Mouse (Mus musculus) forebrain, postnatal 0 days (tissue): ENCODE measurements at regions not wholly inside any gene's neighbourhood (a gene's known extent, or its start where the extent isn't known, plus 50 kb on each side); places are given as distances from the start of the nearest gene placed in this dataset.

ENCODE experiments used
- ATAC-seq: fragments of 200-750 bp; cut with Nextera tagmentation; 2 replicates; pipeline ENCODE4 v1.8.0; 2017; ENCODE audit warnings: mild to moderate bottlenecking, moderate library complexity
- DNase-seq: peaks from one replicate; pipeline ENCODE4 v3.0.0-alpha.2; 2015
- H3K27ac ChIP-seq: fragments of 300-500 bp; sonication (generic); 2 replicates; pipeline ENCODE4 v1.5.1; 2014; ENCODE audit warnings: low read depth, mild to moderate bottlenecking, antibody characterized with exemption, low read length, moderate library complexity, mixed read lengths
- H3K27me3 ChIP-seq: fragments of 300-500 bp; sonication (generic); 2 replicates; pipeline ENCODE4 v1.6.1; 2014; ENCODE audit warnings: mild to moderate bottlenecking, low read length, mixed read lengths; ENCODE audit not compliant: insufficient read depth
- H3K36me3 ChIP-seq: fragments of 300-500 bp; sonication (generic); 2 replicates; pipeline ENCODE4 v1.6.1; 2014; ENCODE audit warnings: mild to moderate bottlenecking, moderate library complexity; ENCODE audit not compliant: insufficient read depth
- H3K4me1 ChIP-seq: fragments of 300-500 bp; sonication (generic); 2 replicates; pipeline ENCODE4 v1.6.1; 2014; ENCODE audit warnings: antibody characterized with exemption; ENCODE audit not compliant: insufficient read depth
- H3K4me2 ChIP-seq: fragments of 300-500 bp; sonication (generic); 2 replicates; pipeline ENCODE4 v1.6.1; 2014; ENCODE audit warnings: low read depth, mild to moderate bottlenecking, moderate library complexity
- H3K4me3 ChIP-seq: fragments of 300-500 bp; sonication (generic); 2 replicates; pipeline ENCODE4 v1.5.1; 2014; ENCODE audit warnings: low read depth, low read length, mixed read lengths
- H3K9ac ChIP-seq: fragments of 300-500 bp; sonication (generic); 2 replicates; pipeline ENCODE4 v1.6.1; 2014; ENCODE audit warnings: mild to moderate bottlenecking
- H3K9me3 ChIP-seq: fragments of 300-500 bp; sonication (generic); 2 replicates; pipeline ENCODE4 v1.6.1; 2016; ENCODE audit warnings: low read length
- CTCF ChIP-seq: sonication (generic); IDR thresholded peaks from 2 replicates; pipeline ENCODE4 v1.5.1; 2016; ENCODE audit warnings: antibody characterized with exemption, control low read depth, low read depth
- WGBS: fragments of 180-500 bp; shearing (Covaris S2); extraction: QIAGEN DNeasy Blood & Tissue Kit; methylation state at CpG from one replicate; pipeline ENCODE4 v1.1.7; 2014; 5-methylcytosine and 5-hydroxymethylcytosine counted together

DNA sequence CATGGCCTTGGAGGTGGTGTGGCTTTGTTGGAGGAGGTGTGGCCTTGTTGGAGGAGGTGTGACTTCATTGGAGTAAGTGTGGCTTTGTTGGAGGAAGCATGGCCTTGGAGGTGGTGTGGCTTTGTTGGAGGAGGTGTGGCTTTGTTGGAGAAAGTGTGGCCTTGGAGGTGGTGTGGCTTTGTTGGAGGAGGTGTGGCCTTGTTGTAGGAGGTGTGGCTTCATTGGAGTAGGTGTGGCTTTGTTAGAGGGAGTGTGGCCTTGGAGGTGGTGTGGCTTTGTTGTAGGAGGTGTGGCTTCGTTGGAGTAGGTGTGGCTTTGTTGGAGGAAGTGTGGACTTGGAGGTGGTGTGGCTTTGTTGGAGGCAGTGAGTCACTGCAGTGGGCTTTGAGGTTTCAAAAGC lies 385.0 kb downstream of the Ajap1 start:
- H3K4me3 ChIP-seq: no peak overlapping the region
- TF ChIP-seq CTCF: no peak
- DNase-seq (no peak), ATAC-seq (no peak)
- H3K27ac ChIP-seq: no peak overlapping the region
- H3K4me2 ChIP-seq: no peak overlapping the region
- H3K9ac ChIP-seq: no peak overlapping the region
- H3K36me3 ChIP-seq: no peaks in the 10 kb centered on the region
- H3K27me3 ChIP-seq: no peaks in the 10 kb centered on the region
- no peaks in the 10 kb centered on the region for H3K9me3 ChIP-seq
- 78% methylated on average over 1 of the region's 1 CpGs for WGBS
- no peaks in the 10 kb centered on the region for H3K4me1 ChIP-seq

DNA sequence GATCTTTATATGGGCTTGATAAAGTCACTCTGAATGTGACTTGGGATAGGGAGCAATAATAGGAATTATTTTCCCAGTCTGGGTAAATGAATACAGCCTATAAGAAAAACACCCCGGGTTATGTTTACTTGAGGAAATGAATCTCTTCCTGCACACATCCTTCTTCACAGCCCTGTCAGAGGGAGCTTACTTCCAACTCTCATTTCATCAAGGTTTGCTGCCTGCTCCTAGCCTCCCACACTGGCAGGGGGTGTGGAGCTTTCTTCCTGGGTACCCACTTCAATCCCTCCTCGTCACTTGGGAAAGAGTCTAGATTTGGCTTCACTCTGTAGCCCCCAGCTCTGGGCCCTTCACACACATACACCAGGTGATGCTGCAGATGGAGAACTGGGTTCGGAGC lies 389.5 kb downstream of the Ajap1 start:
- DNase-seq (no peak), ATAC-seq (no peak)
- TF ChIP-seq CTCF: no peak
- WGBS: 80% methylated on average over 3 of the region's 3 CpGs
- Histone ChIP-seq H3K27me3 (no peaks in the 10 kb centered on the region; the same call in 1 of the 2 replicates), H3K36me3 (no peaks in the 10 kb centered on the region), H3K4me2 (no peak overlapping the region), H3K9me3 (no peaks in the 10 kb centered on the region), H3K4me1 (no peaks in the 10 kb centered on the region), H3K4me3 (no peak overlapping the region), H3K9ac (no peak overlapping the region), H3K27ac (no peak overlapping the region)

DNA sequence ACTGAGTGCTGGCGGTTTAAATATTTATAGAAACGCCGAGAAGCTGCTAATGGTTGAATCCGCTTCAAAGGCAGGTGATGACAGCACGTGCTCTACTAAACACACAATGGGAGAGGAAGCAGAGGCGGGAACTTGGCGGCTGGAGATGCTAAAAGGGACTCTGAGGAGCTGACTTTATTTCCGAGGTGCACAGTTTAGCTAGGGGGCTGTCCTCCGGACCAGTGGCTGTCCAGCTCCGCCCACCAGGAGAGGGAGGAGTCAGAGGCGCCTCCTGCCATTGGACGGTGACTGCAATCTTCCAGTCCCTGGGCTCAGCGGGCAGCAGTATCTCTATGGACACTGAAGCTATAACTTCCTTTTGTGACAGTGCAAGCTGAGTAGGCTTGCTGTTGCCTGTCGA lies 400.4 kb downstream of the Ajap1 start:
- no peaks in the 10 kb centered on the region for H3K4me1 ChIP-seq
- H3K4me2 ChIP-seq: no peak overlapping the region
- 42% methylated on average over 14 of the region's 14 CpGs for WGBS
- no peak overlapping the region for H3K4me3 ChIP-seq
- H3K27ac ChIP-seq: no peak overlapping the region
- DNase-seq (no peak), ATAC-seq (peak; percentile 18; the same call in 1 of the 2 replicates)
- no peak overlapping the region for H3K9ac ChIP-seq
- H3K27me3 ChIP-seq: no peaks in the 10 kb centered on the region
- no peak for TF ChIP-seq CTCF
- no peaks in the 10 kb centered on the region for H3K9me3 ChIP-seq
- H3K36me3 ChIP-seq: no peaks in the 10 kb centered on the region

DNA sequence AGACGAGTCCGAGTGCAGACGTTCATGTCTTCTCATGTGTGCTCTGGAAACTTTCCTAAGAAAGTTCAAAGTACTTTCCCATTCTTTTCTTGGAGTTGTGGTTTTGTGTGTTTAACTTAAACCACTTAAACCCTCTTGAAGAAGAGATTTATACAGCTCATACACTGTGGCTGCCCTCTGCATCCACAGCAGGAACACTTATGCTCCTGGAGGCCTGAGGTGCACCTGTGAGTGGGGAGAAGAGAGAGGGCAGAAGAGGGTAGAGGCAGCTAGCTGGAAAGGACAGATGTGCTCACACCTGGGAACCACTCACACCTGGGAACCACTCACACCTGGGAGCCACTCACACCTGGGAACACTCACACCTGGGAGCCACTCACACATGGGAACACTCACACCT lies 408.0 kb downstream of the Ajap1 start:
- H3K27ac ChIP-seq: no peak overlapping the region
- no peak for DNase-seq
- TF ChIP-seq CTCF: no peak
- H3K9ac ChIP-seq: no peak overlapping the region
- no peaks in the 10 kb centered on the region for H3K4me1 ChIP-seq
- WGBS: 84% methylated on average over 3 of the region's 3 CpGs
- no peak overlapping the region for H3K4me2 ChIP-seq
- ATAC-seq: no peak
- H3K36me3 ChIP-seq: no peaks in the 10 kb centered on the region
- no peak overlapping the region for H3K4me3 ChIP-seq
- peaks cover 5% of the 10 kb centered on the region; the same call in 1 of the 2 replicates for H3K27me3 ChIP-seq
- no peaks in the 10 kb centered on the region for H3K9me3 ChIP-seq

DNA sequence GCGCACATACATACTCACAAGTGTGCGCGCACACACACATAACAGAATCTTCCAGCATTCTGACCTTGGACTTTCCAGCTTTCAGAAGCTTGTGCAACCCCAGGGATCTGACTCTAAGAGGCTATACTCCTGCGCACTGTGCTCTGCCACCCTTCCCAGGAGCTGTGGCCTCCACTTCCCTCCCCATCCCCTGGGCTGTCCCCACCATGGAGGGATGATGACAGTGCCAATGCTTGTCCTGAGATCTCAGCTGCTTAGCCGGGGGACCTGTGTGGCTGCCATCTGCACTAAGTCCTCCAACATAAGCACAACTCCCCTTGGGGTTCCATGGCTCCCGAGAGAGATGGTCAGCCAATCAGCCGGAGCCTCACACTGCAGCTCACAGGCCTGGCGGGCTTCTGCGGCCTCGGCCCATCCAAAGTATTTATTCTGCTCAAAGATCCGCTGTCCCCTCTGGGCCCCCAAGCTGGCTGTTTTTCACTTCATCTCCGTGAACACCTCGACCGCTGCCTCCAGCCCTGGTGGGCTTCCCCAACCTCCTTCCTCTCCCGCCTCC lies 412.3 kb downstream of the Ajap1 start:
- Histone ChIP-seq H3K4me2 (no peak overlapping the region), H3K9ac (no peak overlapping the region), H3K27me3 (0 out of 2 replicates have a peak, but pooled peaks cover 5% of the 10 kb centered on the region), H3K27ac (no peak overlapping the region), H3K36me3 (no peaks in the 10 kb centered on the region), H3K4me1 (no peaks in the 10 kb centered on the region), H3K9me3 (no peaks in the 10 kb centered on the region), H3K4me3 (no peak overlapping the region)
- ATAC-seq: no peak
- WGBS: 51% methylated on average over 15 of the region's 15 CpGs
- no peak for DNase-seq
- no peak for TF ChIP-seq CTCF

DNA sequence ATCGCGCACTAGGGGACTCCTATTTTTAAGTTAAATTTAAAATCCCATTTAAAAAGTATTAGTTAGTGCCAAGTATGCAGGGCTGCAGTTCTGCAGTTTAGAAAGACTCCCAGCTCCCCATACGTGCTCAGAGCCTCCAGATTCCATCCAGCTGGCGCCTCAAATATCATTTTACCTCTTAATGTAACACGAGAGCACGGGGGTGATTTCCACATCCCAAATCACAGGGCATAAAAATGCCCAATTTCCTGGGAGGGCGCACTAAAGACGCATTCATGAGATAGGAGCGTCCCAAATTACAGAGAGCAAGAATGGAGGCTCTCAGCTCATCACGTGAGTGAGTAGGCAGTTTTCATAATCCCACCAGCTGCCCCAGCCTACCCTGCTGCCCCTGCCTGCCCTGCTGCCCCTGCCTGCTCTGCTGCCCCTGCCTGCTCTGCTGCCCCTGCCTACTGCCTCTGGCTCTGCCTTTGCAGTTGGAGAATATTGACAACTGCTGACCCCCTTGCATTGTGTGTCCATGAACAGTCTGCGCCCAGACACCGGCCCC lies 414.1 kb downstream of the Ajap1 start:
- Histone ChIP-seq H3K27me3 (no peaks in the 10 kb centered on the region), H3K4me2 (no peak overlapping the region), H3K27ac (no peak overlapping the region), H3K36me3 (no peaks in the 10 kb centered on the region), H3K9ac (no peak overlapping the region), H3K4me3 (no peak overlapping the region), H3K9me3 (no peaks in the 10 kb centered on the region), H3K4me1 (no peaks in the 10 kb centered on the region)
- ATAC-seq: no peak
- DNase-seq: no peak
- 75% methylated on average over 12 of the region's 12 CpGs for WGBS
- no peak for TF ChIP-seq CTCF

DNA sequence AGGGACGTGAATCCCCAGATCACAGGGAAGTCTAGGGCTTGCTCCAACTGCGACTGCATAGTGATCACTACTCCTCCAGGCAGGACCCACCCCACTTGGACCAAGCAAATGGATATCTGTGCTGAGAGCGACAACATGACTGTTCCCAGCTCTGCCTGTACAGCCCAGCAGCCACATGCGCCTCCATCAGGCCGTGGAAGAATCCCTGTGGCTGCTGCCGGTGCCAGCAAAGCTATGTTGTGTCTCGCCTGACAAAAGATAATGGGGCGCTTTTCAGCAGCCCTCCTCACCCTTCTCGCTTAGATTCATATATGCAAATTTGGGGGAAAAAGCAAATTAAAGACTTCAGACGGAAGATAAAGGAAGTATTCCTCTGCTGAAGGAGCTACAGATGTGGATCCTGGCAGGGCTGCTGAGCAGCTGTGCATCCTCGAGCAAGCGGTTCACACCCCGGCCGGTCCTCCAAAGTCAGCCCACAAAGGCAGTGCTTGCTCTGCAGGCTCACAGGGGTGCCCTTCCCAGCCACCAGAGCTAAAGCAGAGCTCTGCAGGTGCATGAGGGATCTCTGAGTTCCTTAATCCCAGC lies 418.5 kb downstream of the Ajap1 start:
- H3K4me1 ChIP-seq: no peaks in the 10 kb centered on the region
- TF ChIP-seq CTCF: peak; percentile 45
- 34% methylated on average over 14 of the region's 14 CpGs for WGBS
- no peak overlapping the region for H3K4me2 ChIP-seq
- H3K27ac ChIP-seq: 0 out of 2 replicates have a peak overlapping the region, but pooled peaks have one; percentile 2
- H3K36me3 ChIP-seq: no peaks in the 10 kb centered on the region
- H3K27me3 ChIP-seq: no peaks in the 10 kb centered on the region
- no peak overlapping the region for H3K9ac ChIP-seq
- no peak overlapping the region for H3K4me3 ChIP-seq
- H3K9me3 ChIP-seq: no peaks in the 10 kb centered on the region
- ATAC-seq (peak; percentile 83), DNase-seq (peak; percentile 49)
